Mouse (Mus musculus): ENCODE measurements around the gene Tmem29. TPM values are rescaled to one million over a fixed set of nuclear protein-coding genes. Genes with fewer than 3 reads are reported as not detected.
"Not testable (repeated sequence)": the region's sequence is repeated elsewhere in the genome, so short reads cannot be mapped to it uniquely, and the experiment has no call there.

Gene Tmem29
- polyA plus RNA-seq, 1 experiment from 2014 or later: 18.7 TPM

GRCm38 (mm10) chrX:150471416-150471815, 12.5 kb upstream of the Tmem29 start:
- DNase-seq (ENCODE audit: low spot score): no peak
- Histone ChIP-seq H3K9me3 (ENCODE audit: control insufficient read depth, low read length) (no peaks in the 10 kb centered on the region), H3K4me1 (replicated peaks; ENCODE audit: control insufficient read depth, insufficient read depth) (no peaks in the 10 kb centered on the region), H3K36me3 (ENCODE audit: control insufficient read depth, insufficient read depth, low read length) (no peaks in the 10 kb centered on the region), H3K4me3 (ENCODE audit: low read depth, low read length) (no peak overlapping the region), H3K9ac (ENCODE audit: low read length) (no peak overlapping the region), H3K27ac (replicated peaks) (no peak overlapping the region), H3K4me2 (replicated peaks; ENCODE audit: low read depth) (no peak overlapping the region), H3K27me3 (ENCODE audit: control insufficient read depth, insufficient read depth, low read length) (no peaks in the 10 kb centered on the region)
- 71% methylated on average over 1 of the region's 1 CpGs for WGBS
- no peak for ATAC-seq (ENCODE audit: low FRiP score, low TSS enrichment)
- TF ChIP-seq CTCF (IDR thresholded peaks at IDR 0.05; ENCODE audit: low read depth) (no peak), EP300 (optimal IDR thresholded peaks at IDR 0.05) (no peak)

- ATAC-seq (ENCODE audit: low FRiP score, low TSS enrichment) (no peak), DNase-seq (ENCODE audit: low spot score) (no peak)
- Histone ChIP-seq H3K9me3 (ENCODE audit: control insufficient read depth, low read length) (no peaks in the 10 kb centered on the region), H3K9ac (ENCODE audit: low read length) (no peak overlapping the region), H3K4me2 (replicated peaks; ENCODE audit: low read depth) (no peak overlapping the region), H3K36me3 (ENCODE audit: control insufficient read depth, insufficient read depth, low read length) (no peaks in the 10 kb centered on the region), H3K4me3 (ENCODE audit: low read depth, low read length) (no peak overlapping the region), H3K4me1 (replicated peaks; ENCODE audit: control insufficient read depth, insufficient read depth) (no peaks in the 10 kb centered on the region), H3K27me3 (ENCODE audit: control insufficient read depth, insufficient read depth, low read length) (no peaks in the 10 kb centered on the region), H3K27ac (replicated peaks) (no peak overlapping the region)
- WGBS: 75% methylated on average over 2 of the region's 2 CpGs
- TF ChIP-seq CTCF (IDR thresholded peaks at IDR 0.05; ENCODE audit: low read depth) (no peak), EP300 (optimal IDR thresholded peaks at IDR 0.05) (no peak)
These were observed 9.3 kb upstream of the Tmem29 start for GRCm38 (mm10) chrX:150468266-150468665.

DNA sequence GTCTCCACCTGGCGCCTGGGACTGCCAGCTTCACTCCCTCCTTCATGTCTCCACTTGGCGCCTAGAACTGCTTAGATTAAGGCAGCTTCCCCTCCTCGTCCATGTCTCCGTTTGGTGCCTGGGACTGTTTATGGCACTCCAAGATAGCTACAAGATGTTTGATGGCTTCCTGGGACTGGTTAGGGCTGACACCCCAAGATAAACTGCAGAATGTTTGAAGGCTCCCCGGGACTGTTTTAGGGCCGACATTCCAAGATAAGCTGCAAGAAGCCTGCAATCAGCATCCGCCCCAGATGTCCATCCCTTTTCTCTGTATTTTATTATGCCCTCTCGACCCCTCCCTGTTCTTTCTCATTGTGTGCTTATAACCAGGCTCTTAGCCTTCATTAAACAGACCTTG, 7.9 kb upstream of the Tmem29 start:
- not testable (repeated sequence) for H3K36me3 ChIP-seq (ENCODE audit: control insufficient read depth, insufficient read depth, low read length); H3K4me3 ChIP-seq (ENCODE audit: low read depth, low read length); H3K4me1 ChIP-seq (replicated peaks; ENCODE audit: control insufficient read depth, insufficient read depth); ATAC-seq (ENCODE audit: low FRiP score, low TSS enrichment); H3K4me2 ChIP-seq (replicated peaks; ENCODE audit: low read depth); H3K9ac ChIP-seq (ENCODE audit: low read length); H3K27ac ChIP-seq (replicated peaks); H3K27me3 ChIP-seq (ENCODE audit: control insufficient read depth, insufficient read depth, low read length); DNase-seq (ENCODE audit: low spot score); H3K9me3 ChIP-seq (ENCODE audit: control insufficient read depth, low read length)
- WGBS: 56% methylated on average over 8 of the region's 8 CpGs

- Histone ChIP-seq H3K9ac (ENCODE audit: low read length) (no peak overlapping the region), H3K4me2 (replicated peaks; ENCODE audit: low read depth) (no peak overlapping the region), H3K4me1 (replicated peaks; ENCODE audit: control insufficient read depth, insufficient read depth) (no peaks in the 10 kb centered on the region), H3K36me3 (ENCODE audit: control insufficient read depth, insufficient read depth, low read length) (no peaks in the 10 kb centered on the region), H3K4me3 (ENCODE audit: low read depth, low read length) (no peak overlapping the region), H3K9me3 (ENCODE audit: control insufficient read depth, low read length) (no peaks in the 10 kb centered on the region), H3K27me3 (ENCODE audit: control insufficient read depth, insufficient read depth, low read length) (no peaks in the 10 kb centered on the region), H3K27ac (replicated peaks) (no peak overlapping the region)
- WGBS: 43% methylated on average over 2 of the region's 2 CpGs
- no peak for ATAC-seq (ENCODE audit: low FRiP score, low TSS enrichment)
- TF ChIP-seq EP300 (optimal IDR thresholded peaks at IDR 0.05) (no peak), CTCF (IDR thresholded peaks at IDR 0.05; ENCODE audit: low read depth) (no peak)
- DNase-seq (ENCODE audit: low spot score): no peak
These were observed 1.2 kb upstream of the Tmem29 start for GRCm38 (mm10) chrX:150460143-150460542.

DNA sequence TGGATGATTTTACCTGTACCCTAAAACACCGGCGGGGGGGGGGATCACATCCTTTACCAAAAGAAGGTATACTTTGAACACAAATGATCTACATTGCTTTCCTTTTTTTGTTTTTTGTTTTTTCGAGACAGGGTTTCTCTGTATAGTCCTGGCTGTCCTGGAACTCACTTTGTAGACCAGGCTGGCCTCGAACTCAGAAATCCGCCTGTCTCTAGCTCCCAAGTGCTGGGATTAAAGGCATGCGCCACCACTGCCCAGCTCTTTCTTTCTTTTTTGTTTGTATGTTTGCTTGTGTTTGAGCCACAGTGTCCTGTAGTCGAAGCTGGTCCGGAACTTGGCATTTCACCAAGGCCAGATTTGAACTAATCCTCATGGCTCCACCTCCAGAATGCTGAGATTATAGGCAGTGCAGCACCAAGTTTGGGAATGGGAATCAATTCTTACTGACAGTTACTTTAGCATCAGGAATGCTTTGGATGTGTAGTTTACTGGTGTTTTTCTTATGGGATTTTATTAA, 515 bp upstream of the Tmem29 start:
- H3K27ac ChIP-seq (replicated peaks): peak overlapping the region; percentile 69
- H3K36me3 ChIP-seq (ENCODE audit: control insufficient read depth, insufficient read depth, low read length): no peaks in the 10 kb centered on the region
- peak overlapping the region; percentile 45 for H3K9ac ChIP-seq (ENCODE audit: low read length)
- peak overlapping the region; percentile 46 for H3K4me3 ChIP-seq (ENCODE audit: low read depth, low read length)
- no peaks in the 10 kb centered on the region for H3K9me3 ChIP-seq (ENCODE audit: control insufficient read depth, low read length)
- H3K4me2 ChIP-seq (replicated peaks; ENCODE audit: low read depth): peak overlapping the region; percentile 46
- ATAC-seq (ENCODE audit: low FRiP score, low TSS enrichment) (peak; percentile 19; the same call in 1 of the 2 replicates), DNase-seq (ENCODE audit: low spot score) (no peak)
- no peaks in the 10 kb centered on the region for H3K27me3 ChIP-seq (ENCODE audit: control insufficient read depth, insufficient read depth, low read length)
- H3K4me1 ChIP-seq (replicated peaks; ENCODE audit: control insufficient read depth, insufficient read depth): no peaks in the 10 kb centered on the region
- TF ChIP-seq CTCF (IDR thresholded peaks at IDR 0.05; ENCODE audit: low read depth) (no peak), EP300 (optimal IDR thresholded peaks at IDR 0.05) (no peak)
- WGBS: 29% methylated on average over 8 of the region's 8 CpGs

DNA sequence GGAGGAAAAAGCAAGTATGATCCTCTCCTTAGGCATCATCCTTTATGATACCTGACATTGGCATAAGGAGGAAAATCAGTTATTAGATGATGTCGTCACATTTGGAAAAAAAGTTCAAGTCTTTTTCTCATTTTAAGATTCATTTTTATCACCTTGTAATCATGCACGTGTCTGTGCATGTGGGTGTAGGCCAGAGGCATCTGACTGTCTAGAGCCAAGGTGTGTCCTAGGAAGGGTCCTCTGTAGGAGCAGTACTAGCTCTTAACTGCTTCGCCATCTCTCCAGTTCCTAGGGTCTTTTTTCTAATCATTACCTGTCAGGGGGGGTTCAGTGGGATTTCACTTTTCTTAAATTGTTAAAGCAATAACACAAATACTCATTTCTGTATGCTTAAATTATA, 818 bp downstream of the Tmem29 start:
- no peaks in the 10 kb centered on the region for H3K4me1 ChIP-seq (replicated peaks; ENCODE audit: control insufficient read depth, insufficient read depth)
- no peaks in the 10 kb centered on the region for H3K27me3 ChIP-seq (ENCODE audit: control insufficient read depth, insufficient read depth, low read length)
- 35% methylated on average over 3 of the region's 3 CpGs for WGBS
- ATAC-seq (ENCODE audit: low FRiP score, low TSS enrichment): no peak
- no peaks in the 10 kb centered on the region for H3K9me3 ChIP-seq (ENCODE audit: control insufficient read depth, low read length)
- no peak for TF ChIP-seq EP300 (optimal IDR thresholded peaks at IDR 0.05)
- no peak for TF ChIP-seq CTCF (IDR thresholded peaks at IDR 0.05; ENCODE audit: low read depth)
- H3K27ac ChIP-seq (replicated peaks): no peak overlapping the region
- H3K4me3 ChIP-seq (ENCODE audit: low read depth, low read length): no peak overlapping the region
- DNase-seq (ENCODE audit: low spot score): no peak
- no peak overlapping the region for H3K9ac ChIP-seq (ENCODE audit: low read length)
- H3K4me2 ChIP-seq (replicated peaks; ENCODE audit: low read depth): peak overlapping the region; percentile 17; the same call in 1 of the 2 replicates
- no peaks in the 10 kb centered on the region for H3K36me3 ChIP-seq (ENCODE audit: control insufficient read depth, insufficient read depth, low read length)

Measured in stomach, postnatal 0 days (tissue).